Mouse (Mus musculus) heart, postnatal 4 days (tissue): ENCODE data around the gene A430033K04Rik. TPM values are rescaled to one million over a fixed set of nuclear protein-coding genes. Genes with fewer than 3 reads are reported as not detected.

Source experiments
- DNase-seq: peaks from one replicate; pipeline ENCODE4 v3.0.0; 2021
- total RNA-seq, 2 experiments: library from RNA; stranded (reverse); gene quantifications; 2 replicates each; pipeline ENCODE4 v1.2.3; 2021

A430033K04Rik gene
- 1 to 10 TPM; 6.6 to 6.8 TPM for total RNA-seq

GRCm38 (mm10) chr5:138622645-138623477, at the start of gene A430033K04Rik:
Gene A430033K04Rik (plus strand): TSS chr5:138622859.
- DNase-seq, result peak; percentile 96

- DNase-seq, result no peak
These were observed 35.3 kb upstream of the A430033K04Rik start for GRCm38 (mm10) chr5:138587396-138587795.

GRCm38 (mm10) chr5:138618353-138618752, 4.3 kb upstream of the A430033K04Rik start:
- no peak for DNase-seq

GRCm38 (mm10) chr5:138619211-138620128, 3.2 kb upstream of the A430033K04Rik start, which contains the start of gene Zfp68:
Gene Zfp68 (minus strand): TSS chr5:138619761.
- DNase-seq, result peak; percentile 95

DNA sequence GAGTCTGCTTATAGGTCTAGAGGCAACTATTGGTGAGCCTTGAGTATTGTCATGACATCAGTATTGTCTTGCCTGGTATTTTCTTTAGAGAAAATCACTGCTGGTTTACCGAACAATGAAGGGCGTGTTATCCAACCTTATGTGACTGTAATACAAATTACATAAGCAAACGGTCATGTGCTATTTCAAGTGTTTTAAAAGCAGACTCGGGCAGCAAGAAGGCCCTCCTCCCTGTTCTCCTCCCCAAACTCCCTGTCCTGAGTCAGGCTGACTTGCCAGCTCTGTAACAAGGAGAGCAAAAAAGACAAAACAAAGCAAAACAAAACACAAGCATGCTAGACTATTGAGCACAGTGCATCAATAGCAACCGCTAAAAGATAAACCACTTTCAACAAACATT, 1.8 kb upstream of the A430033K04Rik start:
- no peak for DNase-seq

DNA sequence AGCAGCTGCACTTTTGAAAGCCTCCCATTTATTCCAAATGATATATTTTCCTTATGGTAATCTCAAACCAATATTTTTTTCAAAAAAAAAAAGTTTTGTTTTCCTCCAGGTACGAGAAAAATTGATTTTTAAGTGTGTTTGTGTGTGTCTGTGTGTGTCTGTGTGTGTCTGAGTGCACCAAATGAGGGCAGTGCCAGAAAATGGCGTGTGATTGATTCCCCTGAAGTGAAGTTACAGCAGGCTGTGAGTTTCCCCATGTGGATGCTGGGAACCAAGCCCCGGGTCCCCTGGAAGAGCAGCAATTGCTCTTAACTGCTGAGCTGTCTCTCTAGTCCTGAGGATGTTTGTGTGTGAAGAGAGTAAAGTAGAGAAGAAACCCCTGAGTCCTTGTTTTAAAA, 818 bp downstream of the A430033K04Rik start:
- DNase-seq, result no peak

- no peak for DNase-seq
These were observed 13.8 kb downstream of the A430033K04Rik start for GRCm38 (mm10) chr5:138636486-138636885.

DNA sequence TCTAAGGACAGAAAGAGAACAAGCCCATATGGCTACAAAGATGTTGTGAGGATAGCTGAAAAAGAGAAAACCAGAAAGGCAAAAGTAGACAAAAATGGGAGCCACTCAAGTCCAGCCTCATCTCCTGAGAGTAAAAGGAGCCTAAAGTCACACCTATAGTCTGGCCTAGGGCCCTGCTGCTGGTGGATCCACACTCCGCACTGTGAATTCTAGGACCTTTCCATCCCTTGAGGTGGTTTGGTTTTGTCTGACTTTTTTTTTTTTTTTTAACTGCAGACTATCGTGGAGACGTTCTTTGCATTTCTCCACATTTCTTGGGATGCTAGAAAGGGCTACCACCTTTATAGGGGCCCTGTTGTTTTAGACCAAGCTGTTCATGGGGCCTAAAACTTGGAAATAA, 18.4 kb downstream of the A430033K04Rik start:
- no peak for DNase-seq

DNA sequence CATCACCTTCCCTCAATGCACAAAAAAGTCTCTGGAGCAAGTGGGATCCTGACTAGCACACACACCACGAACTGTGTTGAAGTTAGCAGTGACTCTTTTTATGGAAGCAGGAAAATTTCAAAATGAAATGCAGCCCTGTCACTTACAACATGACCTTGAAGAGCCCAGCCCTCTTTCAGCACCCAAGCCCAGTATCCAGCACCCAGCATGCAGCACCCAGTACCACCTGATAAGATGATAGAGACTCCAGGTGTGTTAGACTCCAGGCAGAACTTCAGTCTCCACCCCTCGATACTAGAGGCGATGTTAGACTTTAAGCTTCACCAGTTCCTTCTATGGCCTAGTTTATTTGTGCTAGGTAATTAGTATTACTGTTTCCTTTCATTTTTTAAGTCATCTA, 19.1 kb downstream of the A430033K04Rik start:
- DNase-seq, result no peak

DNA sequence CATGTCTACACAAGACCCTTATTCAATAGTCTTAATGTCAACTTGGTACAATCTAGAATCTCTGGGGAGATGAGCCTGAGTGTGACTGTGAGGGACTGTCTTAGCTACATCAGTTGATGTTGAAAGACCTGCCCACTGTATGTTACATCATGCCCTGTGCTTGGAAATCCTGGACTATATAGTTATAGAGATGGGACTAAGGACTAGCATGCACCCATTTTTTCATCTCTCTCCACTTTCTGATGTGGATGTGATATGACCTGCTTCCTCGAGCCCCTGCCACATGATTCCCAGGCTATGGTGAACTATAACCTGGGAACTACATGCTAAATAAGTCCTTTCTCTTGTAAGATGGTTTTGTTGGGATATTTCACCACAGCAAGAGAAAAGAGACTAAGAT, 30.3 kb downstream of the A430033K04Rik start:
- no peak for DNase-seq

DNA sequence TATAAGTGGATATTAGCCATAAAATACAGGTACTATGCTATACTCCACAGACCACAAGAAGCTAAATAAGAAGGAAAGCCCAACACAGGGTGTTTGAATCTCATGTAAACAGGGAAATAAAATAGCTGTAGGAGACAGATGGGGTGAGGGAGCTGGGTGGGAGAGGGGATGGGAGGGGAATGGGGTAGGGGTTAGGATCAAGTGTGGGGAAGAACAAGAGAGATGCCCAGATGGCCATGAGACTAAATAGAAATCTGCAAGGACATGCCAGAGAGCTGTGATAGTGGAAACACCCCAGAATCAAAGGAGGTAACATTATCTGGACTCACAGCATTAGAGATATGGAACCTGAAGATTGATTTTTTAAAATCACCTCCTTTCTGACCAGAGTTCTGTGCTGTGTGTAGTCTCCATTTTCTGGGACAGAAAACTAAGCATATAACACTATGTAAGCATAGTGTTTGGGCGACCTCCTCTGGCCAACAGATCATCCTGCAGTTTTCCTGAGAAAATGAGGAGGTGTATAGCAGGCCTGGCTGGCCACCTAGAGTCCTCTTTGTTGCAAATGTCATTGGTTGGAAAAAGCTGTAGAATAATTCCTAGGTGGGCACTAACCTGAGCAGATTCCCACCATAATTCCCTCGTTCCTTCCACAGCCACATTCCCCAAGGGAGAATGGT, 34.0 kb downstream of the A430033K04Rik start:
- DNase-seq, result peak; percentile 59

DNA sequence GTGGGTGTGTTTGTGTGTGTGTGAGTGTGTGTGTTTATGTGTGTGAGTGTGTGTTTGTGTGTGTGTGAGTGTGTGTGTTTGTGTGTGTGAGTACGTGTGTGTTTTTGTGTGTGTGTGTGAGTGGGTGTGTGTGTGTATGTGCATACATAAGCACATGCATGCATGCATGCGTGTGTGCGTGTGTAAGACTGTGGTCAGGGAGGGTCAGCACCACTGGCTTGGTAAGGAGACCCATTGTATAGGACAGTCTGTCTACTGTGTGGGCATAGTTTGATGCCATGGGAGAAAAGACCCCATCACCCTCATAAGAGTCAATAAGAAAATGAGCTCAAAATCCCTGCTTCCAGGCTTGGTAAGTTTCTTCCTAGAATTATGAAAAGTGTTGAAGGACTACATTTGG, 34.7 kb downstream of the A430033K04Rik start:
- DNase-seq, result no peak

- DNase-seq, result peak; percentile 14
These were observed 35.2 kb downstream of the A430033K04Rik start for GRCm38 (mm10) chr5:138657854-138658253.

GRCm38 (mm10) chr5:138658922-138659321, 36.3 kb downstream of the A430033K04Rik start:
- peak; percentile 43 for DNase-seq

DNA sequence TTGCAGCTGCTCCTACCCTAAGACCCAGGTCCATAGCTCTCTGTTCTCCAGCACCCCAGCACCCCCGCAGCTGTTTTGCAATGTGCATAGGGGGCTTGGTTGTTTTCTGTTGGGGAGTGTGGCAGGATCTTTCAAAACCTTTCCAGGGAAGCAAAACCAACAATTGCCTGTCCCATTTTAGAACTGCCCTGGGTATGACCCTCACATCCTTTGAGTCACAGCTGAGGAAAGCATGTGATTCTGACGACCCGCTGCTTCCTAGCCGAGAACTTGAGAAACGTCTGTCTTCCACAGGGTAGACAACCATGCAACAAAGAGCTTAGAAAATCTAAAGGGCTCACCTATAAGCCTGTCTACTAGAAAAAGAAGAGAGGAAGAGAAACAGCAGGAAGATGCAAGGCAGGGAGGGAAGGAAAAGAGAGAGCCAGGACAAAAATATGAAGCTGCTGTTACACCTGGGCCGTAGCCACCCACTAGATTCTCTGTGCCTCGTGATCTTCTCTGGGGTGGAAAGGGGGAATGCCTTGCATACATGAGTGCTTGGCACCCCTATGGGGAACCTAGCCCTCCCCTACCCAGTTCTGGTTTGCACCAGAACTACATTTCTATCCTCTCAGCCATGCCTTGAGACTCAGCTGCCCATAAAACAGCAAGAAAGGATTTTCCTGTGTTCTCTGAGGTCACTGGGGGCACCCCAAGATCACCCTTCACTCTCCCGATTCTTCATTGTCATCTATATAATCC, 60.5 kb downstream of the A430033K04Rik start:
- no peak for DNase-seq

DNA sequence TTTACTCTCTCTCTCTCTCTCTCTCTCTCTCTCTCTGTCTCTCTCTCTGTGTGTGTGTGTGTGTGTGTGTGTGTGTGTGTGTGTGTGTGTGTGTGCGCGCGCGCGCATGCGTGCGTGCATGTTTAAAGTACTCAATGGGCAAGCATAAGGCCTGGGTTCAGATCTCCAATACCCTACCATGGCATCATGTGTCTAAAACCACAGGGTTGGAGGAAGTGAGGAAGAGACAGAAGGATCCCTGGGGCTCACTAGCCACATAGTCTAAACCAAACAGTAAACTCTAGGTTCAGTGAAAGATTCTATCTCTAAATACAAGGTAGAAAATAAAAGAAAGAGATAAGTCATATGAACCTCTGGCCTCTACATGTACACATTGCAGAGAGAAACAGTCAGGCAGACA, 61.2 kb downstream of the A430033K04Rik start:
- DNase-seq, result no peak

GRCm38 (mm10) chr5:138687453-138687852, 64.8 kb downstream of the A430033K04Rik start:
- DNase-seq, result no peak

- no peak for DNase-seq
These were observed 66.6 kb downstream of the A430033K04Rik start for GRCm38 (mm10) chr5:138689254-138689653.

DNA sequence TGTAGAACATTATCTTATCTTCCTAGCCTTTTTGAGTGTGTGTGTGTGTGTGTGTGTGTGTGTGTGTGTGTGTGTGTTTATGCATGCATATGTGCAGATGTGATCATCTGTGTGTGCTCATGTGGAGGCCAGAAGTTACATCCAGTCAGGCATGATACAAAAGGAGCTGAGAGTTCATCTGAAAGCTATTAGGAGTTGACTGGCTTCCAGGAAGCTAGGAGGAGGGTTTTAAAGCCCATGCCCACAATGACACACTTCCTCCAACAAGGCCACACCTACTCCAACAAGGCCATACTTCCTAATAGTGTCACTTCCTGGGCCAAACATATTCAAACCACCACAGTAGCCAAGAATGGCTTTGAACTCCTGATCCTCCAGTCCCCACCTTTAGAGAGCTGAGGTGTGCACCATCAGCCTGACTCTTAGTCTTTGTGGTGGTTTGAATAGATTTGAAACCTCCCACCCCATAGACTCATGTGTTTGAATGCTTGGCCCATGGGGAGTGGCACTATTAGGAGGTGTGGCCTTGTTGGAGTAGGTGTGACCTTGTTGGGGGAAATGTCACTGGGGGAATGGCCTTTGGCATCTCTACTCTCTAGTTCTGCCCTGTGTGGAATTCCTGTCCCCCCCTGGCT, 70.4 kb downstream of the A430033K04Rik start:
- DNase-seq, result no peak

DNA sequence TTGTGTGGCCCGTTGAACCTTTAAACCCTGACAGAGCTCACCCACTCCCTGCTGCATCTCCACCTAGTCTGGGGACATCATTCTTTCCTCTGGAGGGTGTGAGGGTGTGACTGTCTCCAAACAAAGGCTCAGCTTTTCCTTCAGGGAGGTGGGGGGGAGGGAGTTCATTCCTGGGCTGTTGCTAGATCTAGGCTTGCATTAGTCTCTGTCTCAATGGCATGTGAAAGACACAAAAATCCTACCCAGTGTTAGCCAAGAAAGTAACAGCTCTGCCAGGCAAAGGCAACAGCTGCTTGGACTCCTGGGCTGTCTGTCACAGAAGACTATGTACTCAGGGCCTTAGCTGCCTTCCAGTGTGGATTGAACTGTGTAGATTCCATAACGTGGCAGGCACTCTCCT, 71.4 kb downstream of the A430033K04Rik start:
- DNase-seq, result no peak

GRCm38 (mm10) chr5:138694496-138695167, 72.0 kb downstream of the A430033K04Rik start:
- DNase-seq, result no peak
